Mouse (Mus musculus) MEL (cell line): ENCODE data around the gene Svs1. TPM values are rescaled to one million over a fixed set of nuclear protein-coding genes. Genes with fewer than 3 reads are reported as not detected.

Source experiments
- DNase-seq: peaks from one replicate; pipeline ENCODE4 v3.0.0; 2011; ENCODE audit warnings: low read depth, low spot score
- H3K27ac ChIP-seq: 2 replicates; pipeline ENCODE4 v1.5.1; 2012; ENCODE audit warnings: low read depth, mild to moderate bottlenecking, control low read depth, low read length, moderate library complexity; ENCODE audit not compliant: control insufficient read depth
- H3K27me3 ChIP-seq, 2 experiments: fragments of 150-350 bp in 1 of 2; sonication (generic) in 1 of 2; 2 replicates each; pipeline ENCODE4 v1.6.1; 2012; ENCODE audit warnings: low read length in 2 of 2, mild to moderate bottlenecking in 2 of 2, improper control_type of control experiment in 1 of 2, moderate library complexity in 1 of 2; ENCODE audit not compliant: insufficient read depth in 2 of 2, control insufficient read depth in 1 of 2
- H3K36me3 ChIP-seq, 2 experiments: 2 replicates each; pipeline ENCODE4 v1.6.1; 2012 to 2014; ENCODE audit warnings: low read length in 2 of 2, improper control_type of control experiment in 1 of 2, inconsistent platforms in 1 of 2, mild to moderate bottlenecking in 1 of 2; ENCODE audit not compliant: insufficient read depth in 2 of 2, control insufficient read depth in 1 of 2
- H3K4me1 ChIP-seq, 2 experiments: fragments of 150-350 bp in 1 of 2; sonication (generic) in 1 of 2; 2 replicates each; pipeline ENCODE4 v1.6.1; 2012; ENCODE audit warnings: low read length in 2 of 2, improper control_type of control experiment in 1 of 2, mild to moderate bottlenecking in 1 of 2; ENCODE audit not compliant: insufficient read depth in 2 of 2, control insufficient read depth in 1 of 2
- H3K4me3 ChIP-seq, 2 experiments: fragments of 150-350 bp in 1 of 2; sonication (generic) in 1 of 2; 2 replicates each; pipeline ENCODE4 v1.5.1; 2012; ENCODE audit warnings: low read depth in 2 of 2, low read length in 2 of 2, mild to moderate bottlenecking in 2 of 2, moderate library complexity in 2 of 2, control low read depth in 1 of 2, improper control_type of control experiment in 1 of 2; ENCODE audit not compliant: control insufficient read depth in 1 of 2, insufficient read depth in 1 of 2
- H3K79me2 ChIP-seq: 2 replicates; pipeline ENCODE4 v1.6.1; 2012; ENCODE audit warnings: mild to moderate bottlenecking, low read length, moderate library complexity; ENCODE audit not compliant: control insufficient read depth, poor library complexity, insufficient read depth
- H3K9ac ChIP-seq: 2 replicates; pipeline ENCODE4 v1.6.1; 2012; ENCODE audit warnings: low read depth, mild to moderate bottlenecking, control low read depth, low read length, moderate library complexity; ENCODE audit not compliant: control insufficient read depth, poor library complexity, severe bottlenecking
- H3K9me3 ChIP-seq: fragments of 150-350 bp; sonication (generic); replicated peaks from 2 replicates; pipeline ENCODE4 v1.6.1; 2012; ENCODE audit warnings: mild to moderate bottlenecking, low read length, improper control_type of control experiment, moderate library complexity; ENCODE audit not compliant: insufficient read depth
- CHD2 ChIP-seq: IDR thresholded peaks from 2 replicates; pipeline ENCODE4 v1.6.1; 2011; ENCODE audit warnings: low read length, improper control_type of control experiment
- E2F4 ChIP-seq: IDR thresholded peaks from 2 replicates; pipeline ENCODE4 v1.6.1; 2011; ENCODE audit warnings: low read depth, low read length, improper control_type of control experiment, borderline replicate concordance
- ETS1 ChIP-seq: IDR thresholded peaks from 2 replicates; pipeline ENCODE4 v1.6.1; 2012; ENCODE audit warnings: low read depth, mild to moderate bottlenecking, inconsistent platforms, low read length, improper control_type of control experiment, moderate library complexity
- GABPA ChIP-seq: IDR thresholded peaks from 2 replicates; pipeline ENCODE4 v1.6.1; 2012; ENCODE audit warnings: low read depth, mild to moderate bottlenecking, inconsistent platforms, low read length, improper control_type of control experiment, moderate library complexity
- GATA1 ChIP-seq: IDR thresholded peaks from 2 replicates; pipeline ENCODE4 v1.6.1; 2011; ENCODE audit warnings: low read depth, low read length, improper control_type of control experiment
- KAT2A ChIP-seq: conservative IDR thresholded peaks from 2 replicates; pipeline ENCODE4 v1.6.1; 2012; ENCODE audit warnings: low read depth, low read length, improper control_type of control experiment, inconsistent platforms
- MAFK ChIP-seq: IDR thresholded peaks from 2 replicates; pipeline ENCODE4 v1.6.1; 2011; ENCODE audit warnings: low read depth, mild to moderate bottlenecking, low read length, improper control_type of control experiment, borderline replicate concordance
- MAX ChIP-seq: IDR thresholded peaks from 2 replicates; pipeline ENCODE4 v1.6.1; 2011; ENCODE audit warnings: low read length, improper control_type of control experiment
- MAZ ChIP-seq: IDR thresholded peaks from 2 replicates; pipeline ENCODE4 v1.6.1; 2012; ENCODE audit warnings: low read depth, mild to moderate bottlenecking, inconsistent platforms, low read length, improper control_type of control experiment
- MEF2A ChIP-seq: IDR thresholded peaks from 2 replicates; pipeline ENCODE4 v1.6.1; 2014; ENCODE audit warnings: low read depth, mild to moderate bottlenecking, inconsistent platforms, low read length, improper control_type of control experiment; ENCODE audit not compliant: poor library complexity, insufficient replicate concordance, severe bottlenecking; ENCODE audit errors: extremely low read depth
- MXI1 ChIP-seq: IDR thresholded peaks from 2 replicates; pipeline ENCODE4 v1.6.1; 2011; ENCODE audit warnings: mild to moderate bottlenecking, low read depth, low read length, improper control_type of control experiment
- MYB ChIP-seq: IDR thresholded peaks from 2 replicates; pipeline ENCODE4 v1.6.1; 2011; ENCODE audit warnings: mild to moderate bottlenecking, low read depth, low read length, improper control_type of control experiment
- NELFE ChIP-seq: IDR thresholded peaks from 2 replicates; pipeline ENCODE4 v1.6.1; 2011; ENCODE audit warnings: low read depth, low read length, improper control_type of control experiment
- NRF1 ChIP-seq: IDR thresholded peaks from 2 replicates; pipeline ENCODE4 v1.6.1; 2014; ENCODE audit warnings: low read depth, mild to moderate bottlenecking, inconsistent platforms, low read length, improper control_type of control experiment, moderate library complexity; ENCODE audit not compliant: poor library complexity, insufficient read depth, severe bottlenecking
- POLR2A ChIP-seq, 2 experiments: IDR thresholded peaks; 2 replicates each; pipeline ENCODE4 v1.6.1; 2011 to 2012; ENCODE audit warnings: low read length in 2 of 2, mild to moderate bottlenecking in 2 of 2, control low read depth in 1 of 2, improper control_type of control experiment in 1 of 2, low read depth in 1 of 2, moderate library complexity in 1 of 2; ENCODE audit not compliant: control insufficient read depth in 1 of 2, insufficient read depth in 1 of 2, poor library complexity in 1 of 2
- POLR2AphosphoS5 ChIP-seq: IDR thresholded peaks from 2 replicates; pipeline ENCODE4 v1.6.1; 2012; ENCODE audit warnings: low read depth, borderline replicate concordance, mild to moderate bottlenecking, inconsistent platforms, low read length, moderate library complexity, mixed read lengths
- SIN3A ChIP-seq: IDR thresholded peaks from 2 replicates; pipeline ENCODE4 v1.6.1; 2012; ENCODE audit warnings: low read length, improper control_type of control experiment, inconsistent platforms
- TAL1 ChIP-seq: IDR thresholded peaks from 2 replicates; pipeline ENCODE4 v1.6.1; 2012; ENCODE audit warnings: mild to moderate bottlenecking, inconsistent platforms, low read length, moderate library complexity, mixed read lengths
- TBP ChIP-seq: IDR thresholded peaks from 2 replicates; pipeline ENCODE4 v1.8.0; 2011; ENCODE audit warnings: low read depth, low read length, improper control_type of control experiment
- TCF12 ChIP-seq: IDR thresholded peaks from 2 replicates; pipeline ENCODE4 v1.6.1; 2014; ENCODE audit warnings: low read depth, mild to moderate bottlenecking, inconsistent platforms, low read length, improper control_type of control experiment, moderate library complexity
- UBTF ChIP-seq: IDR thresholded peaks from 2 replicates; pipeline ENCODE4 v1.6.1; 2012; ENCODE audit warnings: low read depth, mild to moderate bottlenecking, inconsistent platforms, low read length, improper control_type of control experiment, moderate library complexity, borderline replicate concordance; ENCODE audit not compliant: insufficient read depth
- USF2 ChIP-seq, 2 experiments: IDR thresholded peaks; 2 replicates each; pipeline ENCODE4 v1.6.1; 2011 to 2012; ENCODE audit warnings: improper control_type of control experiment in 2 of 2, low read length in 2 of 2, borderline replicate concordance in 1 of 2, inconsistent platforms in 1 of 2, low read depth in 1 of 2, mild to moderate bottlenecking in 1 of 2; ENCODE audit not compliant: insufficient read depth in 1 of 2
- ZC3H11A ChIP-seq: IDR thresholded peaks from 2 replicates; pipeline ENCODE4 v1.6.1; 2012; ENCODE audit warnings: low read depth, mild to moderate bottlenecking, inconsistent platforms, low read length, improper control_type of control experiment
- ZMIZ1 ChIP-seq: IDR thresholded peaks from 2 replicates; pipeline ENCODE4 v1.6.1; 2012; ENCODE audit warnings: low read depth, mild to moderate bottlenecking, inconsistent platforms, low read length, improper control_type of control experiment, moderate library complexity
- ZNF384 ChIP-seq: IDR thresholded peaks from 2 replicates; pipeline ENCODE4 v1.6.1; 2012; ENCODE audit warnings: low read depth, mild to moderate bottlenecking, inconsistent platforms, low read length, improper control_type of control experiment
- polyA plus RNA-seq, 2 experiments: library from polyadenylated mRNA; stranded (reverse) in 1 of 2; unstranded in 1 of 2; fragments of >175 nt in 1 of 2; fragments of >200 nt in 1 of 2; gene quantifications; 2 replicates each; pipeline versions ENCODE4 v1.2.1 to v1.2.4; 2012; ENCODE audit warnings: low replicate concordance in 2 of 2, low read depth in 1 of 2; ENCODE audit not compliant: insufficient read length in 2 of 2, insufficient read depth in 1 of 2, missing spikeins in 1 of 2
- total RNA-seq: library from RNA; depleted of rRNA; stranded (reverse); fragments of 300-350 nt; gene quantifications from 2 replicates; pipeline ENCODE4 v1.2.3, GENCODE M21; 2012

Gene Svs1
- total and polyA plus RNA-seq, 3 experiments, result not detected

- TF ChIP-seq MAZ (no peak), ZMIZ1 (no peak), USF2 (IDR thresholded peaks at IDR 0.05; ENCODE audit: borderline replicate concordance in 1 of 2, insufficient read depth in 1 of 2, low read depth in 1 of 2, low read length in 2 of 2) (no peak), UBTF (no peak), GATA1 (no peak), SIN3A (no peak), GABPA (no peak), KAT2A (no peak), NELFE (no peak), MEF2A (no peak), E2F4 (no peak), NRF1 (no peak), ETS1 (no peak), TAL1 (no peak)
- Histone ChIP-seq H3K4me1 (no peaks in the 10 kb centered on the region), H3K79me2 (no peaks in the 10 kb centered on the region), H3K27me3 (no peaks in the 10 kb centered on the region), H3K9me3 (no peaks in the 10 kb centered on the region), H3K4me3 (no peak overlapping the region), H3K36me3 (no peaks in the 10 kb centered on the region), H3K27ac (no peak overlapping the region), H3K9ac (no peak overlapping the region)
- DNase-seq, result no peak
Measured at GRCm38 (mm10) chr6:49021141-49022012, 34.7 kb downstream of the Svs1 start.

GRCm38 (mm10) chr6:49022384-49022783 is 35.7 kb downstream of the Svs1 start:
- Histone ChIP-seq H3K27me3 (no peaks in the 10 kb centered on the region), H3K27ac (no peak overlapping the region), H3K36me3 (no peaks in the 10 kb centered on the region), H3K9me3 (no peaks in the 10 kb centered on the region), H3K9ac (no peak overlapping the region), H3K4me1 (no peaks in the 10 kb centered on the region), H3K79me2 (no peaks in the 10 kb centered on the region), H3K4me3 (no peak overlapping the region)
- TF ChIP-seq POLR2A (IDR thresholded peaks at IDR 0.05; ENCODE audit: control insufficient read depth in 1 of 2, insufficient read depth in 1 of 2, low read depth in 1 of 2, low read length in 2 of 2, poor library complexity in 1 of 2) (no peak), MXI1 (no peak), GATA1 (no peak), ETS1 (no peak), TCF12 (no peak), NRF1 (no peak), MEF2A (no peak), UBTF (no peak), TBP (no peak), E2F4 (no peak), ZC3H11A (no peak), ZNF384 (no peak), KAT2A (no peak), MYB (no peak), MAFK (no peak), MAX (no peak), POLR2AphosphoS5 (no peak), CHD2 (no peak)
- no peak for DNase-seq
